Mouse (Mus musculus): ENCODE results near the gene Dnm2. TPM values are rescaled to one million over a fixed set of nuclear protein-coding genes. Genes with fewer than 3 reads are reported as not detected.

The Dnm2 gene
- polyA plus RNA-seq, 1 experiment from 2014 or later, result 77.4 TPM

DNA sequence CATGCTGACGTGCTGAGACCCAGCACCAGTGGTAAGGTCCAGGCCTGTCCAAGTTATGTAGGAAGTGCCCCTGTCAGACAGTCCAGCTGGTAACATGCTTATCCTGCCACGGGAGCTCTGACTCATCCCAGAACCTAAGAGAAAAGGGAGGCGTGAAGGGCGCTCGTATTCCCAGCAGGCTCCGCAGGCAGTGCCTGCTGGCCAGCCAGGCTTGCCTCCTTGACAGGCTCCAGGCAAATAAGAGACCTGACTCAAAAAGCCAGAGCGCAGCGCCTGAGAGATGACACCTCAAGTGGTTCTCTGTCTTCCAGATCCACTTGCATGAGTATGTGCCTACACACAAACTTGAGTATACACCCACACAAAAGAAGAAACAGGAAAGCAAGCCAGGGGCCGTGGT is 70.0 kb downstream of the Dnm2 start:
- H3K27me3 ChIP-seq, result no peaks in the 10 kb centered on the region
- no peak overlapping the region for H3K4me3 ChIP-seq
- no peaks in the 10 kb centered on the region for H3K9me3 ChIP-seq
- WGBS, result 75% methylated on average over 9 of the region's 9 CpGs
- H3K27ac ChIP-seq, result no peak overlapping the region
- peaks cover 10% of the 10 kb centered on the region; the same call in 1 of the 2 replicates for H3K36me3 ChIP-seq
- H3K4me1 ChIP-seq, result no peaks in the 10 kb centered on the region
- no peak for ATAC-seq (ENCODE audit: borderline replicate concordance, extremely low read depth, low FRiP score, low TSS enrichment)
- H3K9ac ChIP-seq, result no peak overlapping the region
- H3K4me2 ChIP-seq, result no peak overlapping the region

GRCm38 (mm10) chr9:21496308-21497049 is 71.8 kb downstream of the Dnm2 start:
- H3K9ac ChIP-seq, result no peak overlapping the region
- no peaks in the 10 kb centered on the region for H3K27me3 ChIP-seq
- H3K4me2 ChIP-seq, result 0 out of 2 replicates have a peak overlapping the region, but pooled peaks have one; percentile 5
- 66% methylated on average over 19 of the region's 19 CpGs for WGBS
- H3K9me3 ChIP-seq, result no peaks in the 10 kb centered on the region
- H3K36me3 ChIP-seq, result peaks cover 14% of the 10 kb centered on the region; the same call in 1 of the 2 replicates
- no peak overlapping the region for H3K4me3 ChIP-seq
- ATAC-seq (ENCODE audit: borderline replicate concordance, extremely low read depth, low FRiP score, low TSS enrichment), result no peak
- H3K4me1 ChIP-seq, result no peaks in the 10 kb centered on the region
- H3K27ac ChIP-seq, result 0 out of 2 replicates have a peak overlapping the region, but pooled peaks have one; percentile 50

GRCm38 (mm10) chr9:21497050-21497542 is 72.4 kb downstream of the Dnm2 start:
- Histone ChIP-seq H3K9me3 (no peaks in the 10 kb centered on the region), H3K4me3 (no peak overlapping the region), H3K4me2 (no peak overlapping the region), H3K9ac (no peak overlapping the region), H3K4me1 (no peaks in the 10 kb centered on the region), H3K27ac (peak overlapping the region; percentile 50; the same call in 1 of the 2 replicates), H3K27me3 (no peaks in the 10 kb centered on the region), H3K36me3 (peaks cover 14% of the 10 kb centered on the region; the same call in 1 of the 2 replicates)
- 86% methylated on average over 16 of the region's 16 CpGs for WGBS
- no peak for ATAC-seq (ENCODE audit: borderline replicate concordance, extremely low read depth, low FRiP score, low TSS enrichment)

DNA sequence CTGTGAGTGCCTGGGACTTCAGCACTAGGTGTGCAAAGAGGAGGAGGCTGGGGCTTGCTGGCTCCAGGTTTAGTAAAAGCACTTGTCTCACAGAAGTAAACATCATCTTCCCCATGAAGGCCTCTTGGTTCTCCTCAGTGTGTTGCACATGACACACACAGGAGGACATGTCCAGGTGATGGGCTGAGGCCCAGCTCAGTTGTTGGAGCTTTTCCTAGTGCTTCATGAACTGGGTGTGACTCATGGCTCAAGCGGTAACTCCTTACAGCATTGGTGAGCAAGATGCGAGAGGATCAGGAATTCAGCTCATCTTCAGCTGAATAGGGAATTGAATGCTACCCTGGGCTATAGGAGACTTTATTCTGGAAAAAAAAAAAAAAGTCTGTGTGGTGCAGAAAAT is 73.0 kb downstream of the Dnm2 start:
- no peak for ATAC-seq (ENCODE audit: borderline replicate concordance, extremely low read depth, low FRiP score, low TSS enrichment)
- H3K4me1 ChIP-seq, result no peaks in the 10 kb centered on the region
- no peak overlapping the region for H3K4me3 ChIP-seq
- H3K36me3 ChIP-seq, result peaks cover 15% of the 10 kb centered on the region; the same call in 1 of the 2 replicates
- 91% methylated on average over 2 of the region's 2 CpGs for WGBS
- no peak overlapping the region for H3K9ac ChIP-seq
- H3K27me3 ChIP-seq, result no peaks in the 10 kb centered on the region
- no peaks in the 10 kb centered on the region for H3K9me3 ChIP-seq
- 0 out of 2 replicates have a peak overlapping the region, but pooled peaks have one; percentile 50 for H3K27ac ChIP-seq
- H3K4me2 ChIP-seq, result no peak overlapping the region

- ATAC-seq (ENCODE audit: borderline replicate concordance, extremely low read depth, low FRiP score, low TSS enrichment), result no peak
- Histone ChIP-seq H3K9ac (no peak overlapping the region), H3K27ac (no peak overlapping the region), H3K4me2 (no peak overlapping the region), H3K9me3 (no peaks in the 10 kb centered on the region), H3K27me3 (no peaks in the 10 kb centered on the region), H3K4me1 (no peaks in the 10 kb centered on the region), H3K4me3 (no peak overlapping the region), H3K36me3 (peaks cover 18% of the 10 kb centered on the region; the same call in 1 of the 2 replicates)
- 88% methylated on average over 12 of the region's 12 CpGs for WGBS
Measured at GRCm38 (mm10) chr9:21498284-21498902, 73.7 kb downstream of the Dnm2 start.

GRCm38 (mm10) chr9:21503352-21503751 is 78.6 kb downstream of the Dnm2 start:
- 92% methylated on average over 8 of the region's 8 CpGs for WGBS
- H3K27ac ChIP-seq, result no peak overlapping the region
- ATAC-seq (ENCODE audit: borderline replicate concordance, extremely low read depth, low FRiP score, low TSS enrichment), result no peak
- H3K9ac ChIP-seq, result no peak overlapping the region
- no peaks in the 10 kb centered on the region for H3K4me1 ChIP-seq
- H3K27me3 ChIP-seq, result no peaks in the 10 kb centered on the region
- no peak overlapping the region for H3K4me3 ChIP-seq
- H3K36me3 ChIP-seq, result peaks cover 47% of the 10 kb centered on the region
- H3K4me2 ChIP-seq, result no peak overlapping the region
- no peaks in the 10 kb centered on the region for H3K9me3 ChIP-seq

GRCm38 (mm10) chr9:21505767-21506166 is 81.1 kb downstream of the Dnm2 start:
- peaks cover 44% of the 10 kb centered on the region for H3K36me3 ChIP-seq
- no peak for ATAC-seq (ENCODE audit: borderline replicate concordance, extremely low read depth, low FRiP score, low TSS enrichment)
- H3K4me1 ChIP-seq, result peaks cover 14% of the 10 kb centered on the region
- H3K9ac ChIP-seq, result no peak overlapping the region
- no peak overlapping the region for H3K27ac ChIP-seq
- no peaks in the 10 kb centered on the region for H3K9me3 ChIP-seq
- H3K27me3 ChIP-seq, result no peaks in the 10 kb centered on the region
- H3K4me3 ChIP-seq, result no peak overlapping the region
- H3K4me2 ChIP-seq, result no peak overlapping the region

DNA sequence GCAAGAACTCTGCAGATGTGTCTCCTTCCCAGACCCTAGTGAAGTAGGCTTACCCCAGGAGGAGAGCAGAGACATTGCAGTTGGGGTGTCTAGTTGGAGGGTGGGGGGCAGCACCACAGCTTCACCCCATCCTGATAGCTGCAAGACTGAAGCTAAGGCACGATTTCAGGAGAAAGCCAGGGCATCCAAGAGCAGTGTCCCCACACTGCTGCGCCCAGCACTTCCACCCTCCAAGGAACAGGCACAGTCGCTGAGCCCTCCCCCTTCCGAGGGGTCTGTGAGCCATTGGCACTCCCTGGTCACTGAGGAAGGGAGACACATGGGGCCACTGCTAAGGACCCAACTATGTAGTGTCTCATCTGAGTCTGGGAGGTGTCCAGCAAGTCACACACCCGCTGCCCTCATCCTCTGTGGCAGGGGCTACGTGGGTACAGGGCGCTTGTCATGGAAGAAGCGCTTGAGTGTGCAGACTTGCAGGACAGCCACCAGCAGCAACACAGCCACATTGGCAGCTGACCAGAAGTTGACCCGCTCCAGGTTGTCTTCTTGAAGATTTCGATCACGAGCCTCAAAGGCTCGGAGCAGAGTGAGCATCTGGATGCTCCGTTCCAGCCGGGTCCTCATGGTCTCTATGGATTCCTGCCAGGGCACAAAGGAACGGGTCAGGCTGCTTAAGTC is 83.2 kb downstream of the Dnm2 start:
- H3K27ac ChIP-seq, result no peak overlapping the region
- no peak overlapping the region for H3K4me2 ChIP-seq
- peaks cover 42% of the 10 kb centered on the region for H3K36me3 ChIP-seq
- no peak overlapping the region for H3K9ac ChIP-seq
- H3K4me1 ChIP-seq, result peaks cover 19% of the 10 kb centered on the region
- H3K27me3 ChIP-seq, result no peaks in the 10 kb centered on the region
- WGBS, result 84% methylated on average over 15 of the region's 15 CpGs
- no peak for ATAC-seq (ENCODE audit: borderline replicate concordance, extremely low read depth, low FRiP score, low TSS enrichment)
- H3K4me3 ChIP-seq, result no peak overlapping the region
- no peaks in the 10 kb centered on the region for H3K9me3 ChIP-seq

- Histone ChIP-seq H3K27ac (no peak overlapping the region), H3K36me3 (peaks cover 38% of the 10 kb centered on the region)
- WGBS, result 68% methylated on average over 7 of the region's 7 CpGs
Measured at GRCm38 (mm10) chr9:21508871-21509404, 84.2 kb downstream of the Dnm2 start.

GRCm38 (mm10) chr9:21509772-21510688 is 85.3 kb downstream of the Dnm2 start, which contains the start of gene Tmed1:
Gene Tmed1, minus strand, starts transcription at chr9:21510252.
- WGBS, result under 1% methylated on average over 44 of the region's 44 CpGs
- no peaks in the 10 kb centered on the region for H3K9me3 ChIP-seq
- peaks cover 37% of the 10 kb centered on the region for H3K36me3 ChIP-seq
- H3K4me2 ChIP-seq, result peak within 1 kb of the TSS; percentile 67
- peak; percentile 97 for ATAC-seq (ENCODE audit: borderline replicate concordance, extremely low read depth, low FRiP score, low TSS enrichment)
- no peaks in the 10 kb centered on the region for H3K27me3 ChIP-seq
- H3K4me3 ChIP-seq, result peak within 1 kb of the TSS; percentile 86
- peak within 1 kb of the TSS; percentile 96 for H3K27ac ChIP-seq
- H3K9ac ChIP-seq, result peak within 1 kb of the TSS; percentile 81
- H3K4me1 ChIP-seq, result peaks cover 19% of the 10 kb centered on the region

More at GRCm38 (mm10) chr9:21508871-21509404, 84.2 kb downstream of the Dnm2 start:
- Histone ChIP-seq H3K4me3 (peak overlapping the region; percentile 86), H3K9me3 (no peaks in the 10 kb centered on the region), H3K9ac (peak overlapping the region; percentile 81), H3K27me3 (no peaks in the 10 kb centered on the region), H3K4me2 (peak overlapping the region; percentile 67), H3K4me1 (peaks cover 19% of the 10 kb centered on the region)
- no peak for ATAC-seq (ENCODE audit: borderline replicate concordance, extremely low read depth, low FRiP score, low TSS enrichment)

GRCm38 (mm10) chr9:21510689-21511015 is 85.9 kb downstream of the Dnm2 start:
- Histone ChIP-seq H3K4me2 (peak overlapping the region; percentile 67), H3K9ac (peak overlapping the region; percentile 81), H3K9me3 (no peaks in the 10 kb centered on the region), H3K4me3 (peak overlapping the region; percentile 86), H3K36me3 (peaks cover 32% of the 10 kb centered on the region), H3K27me3 (no peaks in the 10 kb centered on the region), H3K27ac (peak overlapping the region; percentile 96), H3K4me1 (peaks cover 19% of the 10 kb centered on the region)
- WGBS, result 3% methylated on average over 7 of the region's 7 CpGs
- peak; percentile 39 for ATAC-seq (ENCODE audit: borderline replicate concordance, extremely low read depth, low FRiP score, low TSS enrichment)
